Mouse (Mus musculus): ENCODE results near the gene Smarcd1.

The Smarcd1 gene

GRCm38 (mm10) chr15:99727525-99727924, 25.6 kb downstream of the Smarcd1 start:
- ATAC-seq (ENCODE audit: insufficient number of reproducible peaks, low FRiP score, low TSS enrichment) = no peak

- ATAC-seq (ENCODE audit: insufficient number of reproducible peaks, low FRiP score, low TSS enrichment) = no peak
Observed at GRCm38 (mm10) chr15:99728211-99728610, 26.3 kb downstream of the Smarcd1 start.

- no peak for ATAC-seq (ENCODE audit: insufficient number of reproducible peaks, low FRiP score, low TSS enrichment)
Observed at GRCm38 (mm10) chr15:99729056-99729783, 27.3 kb downstream of the Smarcd1 start.

GRCm38 (mm10) chr15:99731167-99731566, 29.2 kb downstream of the Smarcd1 start:
- no peak for ATAC-seq (ENCODE audit: insufficient number of reproducible peaks, low FRiP score, low TSS enrichment)

GRCm38 (mm10) chr15:99731678-99732077, 29.7 kb downstream of the Smarcd1 start:
- ATAC-seq (ENCODE audit: insufficient number of reproducible peaks, low FRiP score, low TSS enrichment) = no peak

GRCm38 (mm10) chr15:99733186-99733585, 31.3 kb downstream of the Smarcd1 start:
- no peak for ATAC-seq (ENCODE audit: insufficient number of reproducible peaks, low FRiP score, low TSS enrichment)

- no peak for ATAC-seq (ENCODE audit: insufficient number of reproducible peaks, low FRiP score, low TSS enrichment)
Observed at GRCm38 (mm10) chr15:99735631-99736030, 33.7 kb downstream of the Smarcd1 start.

- ATAC-seq (ENCODE audit: insufficient number of reproducible peaks, low FRiP score, low TSS enrichment) = no peak
Observed at GRCm38 (mm10) chr15:99736675-99737074, 34.7 kb downstream of the Smarcd1 start.

GRCm38 (mm10) chr15:99740229-99740628, 38.3 kb downstream of the Smarcd1 start:
- no peak for ATAC-seq (ENCODE audit: insufficient number of reproducible peaks, low FRiP score, low TSS enrichment)

- no peak for ATAC-seq (ENCODE audit: insufficient number of reproducible peaks, low FRiP score, low TSS enrichment)
Observed at GRCm38 (mm10) chr15:99754204-99754603, 52.3 kb downstream of the Smarcd1 start.

Data from cerebellum, adult (tissue).